ENCODE assay signal across 10 mouse cellular contexts in genomic region chr9:32506866-32507861, GRCm38 (mm10). TPM values are rescaled to one million over a fixed set of nuclear protein-coding genes. Genes with fewer than 3 reads are reported as not detected.
DNase-seq lines count a peak whose midpoint lies in the region; ATAC-seq and TF ChIP-seq lines count a peak whose summit lies in the region.
"Had no signal": no experiment of that assay in that cellular context is flagged by ENCODE, and none has a peak within 500 bp of the region (broad histone marks: within the 10 kb centered on the region; RNA-seq: fewer than 3 reads in every experiment).

No protein-coding gene starts in this region.

- no peak overlapping the region for H3K9ac ChIP-seq in heart, embryonic 11.5 days (ENCODE audit: low read depth, low read length)
- no peak overlapping the region for H3K9ac ChIP-seq in liver, postnatal 0 days (replicated peaks)

- TF ChIP-seq EP300 in liver, postnatal 0 days (IDR thresholded peaks at IDR 0.05; ENCODE audit: low read depth), result no peak

- no peak for TF ChIP-seq CTCF in testis, adult 2 months (IDR thresholded peaks at IDR 0.05; ENCODE audit: control insufficient read depth, insufficient read depth, insufficient replicate concordance, low read depth, low read length)
- no peak for TF ChIP-seq CTCF in liver, postnatal 0 days (IDR thresholded peaks at IDR 0.05; ENCODE audit: low read depth)

- no peak overlapping the region for H3K4me2 ChIP-seq in heart, embryonic 11.5 days
- peak overlapping the region; percentile 38 for H3K4me2 ChIP-seq in liver, postnatal 0 days (ENCODE audit: low read depth, low read length)

- no peak overlapping the region for H3K4me3 ChIP-seq in heart, embryonic 11.5 days (ENCODE audit: low read depth, low read length)
- no peak overlapping the region for H3K4me3 ChIP-seq in testis, adult 2 months (ENCODE audit: control insufficient read depth, low read depth, low read length)
- no peak overlapping the region for H3K4me3 ChIP-seq in liver, postnatal 0 days (ENCODE audit: low read depth, low read length)

- peak overlapping the region; percentile 64 for H3K27ac ChIP-seq in heart, embryonic 11.5 days (ENCODE audit: low read depth, low read length)
- H3K27ac ChIP-seq in testis, adult 2 months (ENCODE audit: control insufficient read depth, insufficient read depth, low read depth, low read length), result peak overlapping the region; percentile 28; the same call in 1 of the 2 replicates
- H3K27ac ChIP-seq in liver, postnatal 0 days (ENCODE audit: low read depth), result peak overlapping the region; percentile 78

- ATAC-seq in heart, embryonic 11.5 days (replicated peaks; ENCODE audit: insufficient number of reproducible peaks, low FRiP score, low TSS enrichment), result no peak
- no peak for ATAC-seq in liver, postnatal 0 days

- no peak for DNase-seq in heart, postnatal 14 days
- no peak for DNase-seq in testis, postnatal 14 days (ENCODE audit: low spot score)
- no peak for DNase-seq in liver, postnatal 0 days
- no peak for DNase-seq in left cerebral cortex, postnatal 14 days (ENCODE audit: low spot score in 2 of 2)
- no peak for DNase-seq in layer of hippocampus, postnatal 10 days (ENCODE audit: low spot score in 2 of 2)
- DNase-seq in embryo, embryonic 10 days (ENCODE audit: low spot score), result no peak
- DNase-seq: adrenal gland, postnatal 25 days; right cerebral cortex, postnatal 14 days had no signal

- WGBS in heart, embryonic 11.5 days (ENCODE audit: insufficient replicate concordance), result 67% methylated on average over 15 of the region's 15 CpGs
- WGBS in liver, postnatal 0 days (ENCODE audit: insufficient replicate concordance), result 49% methylated on average over 15 of the region's 15 CpGs

- 0 out of 2 replicates have a peak, but pooled peaks cover 2% of the 10 kb centered on the region for H3K27me3 ChIP-seq in heart, embryonic 11.5 days (ENCODE audit: control insufficient read depth, insufficient read depth, low read length)
- no peaks in the 10 kb centered on the region for H3K27me3 ChIP-seq in testis, adult 2 months (ENCODE audit: control insufficient read depth, insufficient read depth, low read length)
- H3K27me3 ChIP-seq in liver, postnatal 0 days (ENCODE audit: insufficient read depth, low read length), result no peaks in the 10 kb centered on the region

- no peak for TF ChIP-seq POLR2A in testis, adult 2 months (IDR thresholded peaks at IDR 0.05; ENCODE audit: control insufficient read depth, low read depth, low read length)

- no peaks in the 10 kb centered on the region for H3K9me3 ChIP-seq in heart, embryonic 11.5 days (replicated peaks; ENCODE audit: control insufficient read depth, low read length)
- H3K9me3 ChIP-seq in liver, postnatal 0 days (ENCODE audit: low read length), result no peaks in the 10 kb centered on the region

- H3K36me3 ChIP-seq in heart, embryonic 11.5 days (ENCODE audit: control insufficient read depth, insufficient read depth, low read length), result no peaks in the 10 kb centered on the region
- H3K36me3 ChIP-seq in testis, adult 2 months (ENCODE audit: control insufficient read depth, insufficient read depth, low read length), result no peaks in the 10 kb centered on the region
- no peaks in the 10 kb centered on the region for H3K36me3 ChIP-seq in liver, postnatal 0 days (replicated peaks; ENCODE audit: insufficient read depth, low read length)

- H3K4me1 ChIP-seq in heart, embryonic 11.5 days (ENCODE audit: control insufficient read depth, insufficient read depth, low read length), result peaks cover 26% of the 10 kb centered on the region
- no peaks in the 10 kb centered on the region for H3K4me1 ChIP-seq in testis, adult 2 months (ENCODE audit: control insufficient read depth, insufficient read depth, low read length)
- peaks cover 52% of the 10 kb centered on the region for H3K4me1 ChIP-seq in liver, postnatal 0 days (ENCODE audit: insufficient read depth)

- intact Hi-C loops in heart, postnatal 14 days (cut with DNase I), result no loop called here
- intact Hi-C loops in left cerebral cortex, postnatal 14 days (cut with DNase I), result no loop called here

RNA-seq across cellular contexts. Expression of gene Fli1, which starts 35.5 kb away (rescaled TPM):
- 17.1 and 18.7 TPM in 2 replicates for polyA plus RNA-seq in heart, embryonic 11.5 days (2014; fragmentation: Nextera tagmentation; extraction: Ambion mirVana)
- total RNA-seq in heart, postnatal 14 days (2021), result 10 to 100 TPM; 37.0 to 41.0 TPM
- polyA plus RNA-seq in testis, adult 2 months (2012; rRNA removed), result 0.47 and 0.51 TPM in 2 replicates
- polyA plus RNA-seq in liver, postnatal 0 days (2015; fragmentation: Nextera tagmentation; extraction: Ambion mirVana), result 9.4 and 11.5 TPM in 2 replicates
- total RNA-seq in left cerebral cortex, postnatal 14 days (2021), result 1 to 10 TPM; 7.6 to 7.8 TPM
- 10 to 100 TPM in 1 of 2 experiments, 1 to 10 TPM in 1; 7.7 to 10.2 TPM for total RNA-seq in layer of hippocampus, postnatal 10 days (2021)

Comparison
In these comparisons a context has a peak if more than half of its experiments do, and no peak if none do; other contexts are left out.
1. H3K27ac ChIP-seq: peak in every context shown above with its lines; median percentile 78 in liver, postnatal 0 days; 64 in heart, embryonic 11.5 days; 28 in testis, adult 2 months.